Mouse (Mus musculus): ENCODE results near the gene Cd300lb.

GRCm38 (mm10) chr11:114874226-114875145 is 59.7 kb downstream of the Cd300lb start:
- TF ChIP-seq CTCF (conservative IDR thresholded peaks at IDR 0.05 in 1 of 2, IDR thresholded peaks at IDR 0.05 in 1 of 2; ENCODE audit: low read depth in 2 of 2, low read length in 2 of 2) (no peak), CHD2 (IDR thresholded peaks at IDR 0.05; ENCODE audit: low read length) (no peak), JUND (conservative IDR thresholded peaks at IDR 0.05; ENCODE audit: low read depth, low read length) (no peak), POLR2A (IDR thresholded peaks at IDR 0.05; ENCODE audit: low read depth, low read length) (no peak), KAT2A (IDR thresholded peaks at IDR 0.05; ENCODE audit: insufficient replicate concordance, low read length) (no peak), SIN3A (IDR thresholded peaks at IDR 0.05; ENCODE audit: low read length) (no peak), UBTF (IDR thresholded peaks at IDR 0.05; ENCODE audit: low read depth, low read length) (no peak), USF1 (IDR thresholded peaks at IDR 0.05; ENCODE audit: low read depth, low read length) (no peak), USF2 (conservative IDR thresholded peaks at IDR 0.05; ENCODE audit: low read depth, low read length) (no peak), HCFC1 (IDR thresholded peaks at IDR 0.05; ENCODE audit: low read depth, low read length) (no peak), ZMIZ1 (IDR thresholded peaks at IDR 0.05; ENCODE audit: low read depth, low read length) (no peak), NRF1 (IDR thresholded peaks at IDR 0.05; ENCODE audit: low read depth, low read length) (no peak), EP300 (IDR thresholded peaks at IDR 0.05; ENCODE audit: low read length) (no peak), ZC3H11A (IDR thresholded peaks at IDR 0.05; ENCODE audit: low read depth, low read length) (no peak)

All from CH12.LX (cell line).